Mouse (Mus musculus) lung, adult 2 months (tissue): ENCODE data around the gene Dpep1. TPM values are rescaled to one million over a fixed set of nuclear protein-coding genes. Genes with fewer than 3 reads are reported as not detected.
"Not testable (repeated sequence)": the region's sequence is repeated elsewhere in the genome, so short reads cannot be mapped to it uniquely, and the experiment has no call there.

Experiments
- DNase-seq: peaks from one replicate; pipeline ENCODE4 v3.0.0; 2022
- H3K4me1 ChIP-seq: fragments of 200-500 bp; 2 replicates; pipeline ENCODE4 v1.6.1; 2011; ENCODE audit warnings: low read length; ENCODE audit not compliant: control insufficient read depth, insufficient read depth
- H3K4me3 ChIP-seq: fragments of 200-500 bp; replicated peaks from 2 replicates; pipeline ENCODE3; 2011; ENCODE audit warnings: low read depth, mild to moderate bottlenecking, control low read depth, low read length; ENCODE audit errors: extremely low read depth
- CTCF ChIP-seq: fragments of 200-500 bp; IDR thresholded peaks from 2 replicates; pipeline ENCODE4 v1.5.1; 2011; ENCODE audit warnings: mild to moderate bottlenecking, low read length, control low read depth; ENCODE audit not compliant: insufficient read depth
- POLR2A ChIP-seq: fragments of 200-500 bp; IDR thresholded peaks from 2 replicates; pipeline ENCODE4 v1.6.1; 2011; ENCODE audit warnings: low read depth, mild to moderate bottlenecking, control low read depth, low read length, borderline replicate concordance; ENCODE audit errors: extremely low read depth
- WGBS: fragments of 180-500 bp; shearing (Covaris S2); methylation state at CpG from one replicate; pipeline ENCODE4 v1.1.7; 2018; 5-methylcytosine and 5-hydroxymethylcytosine counted together
- polyA plus RNA-seq: library from polyadenylated mRNA; depleted of rRNA; stranded (reverse); fragments of >200 nt; gene quantifications from 2 replicates; pipeline ENCODE4 v1.2.3, GENCODE M21; 2012

Gene Dpep1
- polyA plus RNA-seq, 1 experiment, result 267 TPM

GRCm38 (mm10) chr8:123156070-123156773 lies 29.8 kb upstream of the Dpep1 start:
- Histone ChIP-seq H3K4me1 (no peaks in the 10 kb centered on the region; the same call in 1 of the 2 replicates), H3K4me3 (no peak overlapping the region)
- no peak for DNase-seq
- TF ChIP-seq CTCF, result no peak
- no peak for TF ChIP-seq POLR2A
- 87% methylated on average over 9 of the region's 9 CpGs for WGBS

GRCm38 (mm10) chr8:123157888-123158465 lies 28.1 kb upstream of the Dpep1 start, which contains the start of gene Sult5a1:
TSS of gene Sult5a1 (minus strand) at chr8:123158315.
- 29% methylated on average over 13 of the region's 13 CpGs for WGBS
- no peak for TF ChIP-seq CTCF
- TF ChIP-seq POLR2A, result no peak
- Histone ChIP-seq H3K4me3 (peak within 1 kb of the TSS; percentile 44), H3K4me1 (no peaks in the 10 kb centered on the region; the same call in 1 of the 2 replicates)
- DNase-seq, result no peak

DNA sequence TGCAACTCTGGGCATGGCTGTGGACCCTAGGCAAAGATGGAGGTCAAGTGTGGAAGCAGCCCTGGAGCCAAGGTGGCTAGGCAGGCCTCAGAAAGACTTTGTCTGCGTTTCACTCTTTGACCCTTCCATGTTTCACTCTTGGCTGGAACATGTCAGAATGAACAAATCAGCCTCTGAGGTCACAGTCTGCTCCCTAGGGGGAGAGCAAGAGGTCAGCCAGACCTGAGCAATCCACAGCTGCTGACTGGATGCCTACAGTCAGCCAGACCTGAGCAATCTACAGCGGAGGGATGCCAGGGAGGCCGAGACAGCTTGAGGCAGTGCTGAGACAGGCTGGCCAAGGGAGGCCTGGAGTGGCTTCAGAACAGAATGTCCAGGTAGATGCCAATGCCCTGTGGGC lies 4.7 kb upstream of the Dpep1 start:
- TF ChIP-seq POLR2A (no peak), CTCF (no peak)
- Histone ChIP-seq H3K4me1 (no peaks in the 10 kb centered on the region), H3K4me3 (no peak overlapping the region)
- no peak for DNase-seq
- 51% methylated on average over 3 of the region's 3 CpGs for WGBS

DNA sequence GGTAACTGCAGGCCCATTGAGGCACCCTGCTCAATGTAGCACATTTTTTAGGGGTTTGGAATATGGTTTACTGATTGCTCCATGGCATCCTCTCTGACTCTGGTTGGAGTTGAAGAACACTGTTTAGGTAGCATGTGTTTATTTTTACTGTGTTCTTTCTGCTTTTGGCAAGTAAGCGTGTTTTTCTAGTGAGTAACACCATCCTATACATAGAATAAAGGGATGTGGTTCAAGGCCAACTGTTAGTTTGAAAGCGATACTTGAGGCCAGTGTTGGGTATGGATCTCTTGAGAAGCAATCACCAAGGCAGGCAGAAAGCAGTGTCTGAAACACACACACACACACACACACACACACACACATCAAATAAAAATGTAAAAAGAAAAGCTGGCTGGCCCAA lies 2.0 kb downstream of the Dpep1 start:
- DNase-seq, result no peak
- H3K4me1 ChIP-seq, result no peaks in the 10 kb centered on the region; the same call in 1 of the 2 replicates
- H3K4me3 ChIP-seq, result no peak overlapping the region
- WGBS, result 78% methylated on average over 2 of the region's 2 CpGs
- TF ChIP-seq POLR2A (no peak), CTCF (no peak)

DNA sequence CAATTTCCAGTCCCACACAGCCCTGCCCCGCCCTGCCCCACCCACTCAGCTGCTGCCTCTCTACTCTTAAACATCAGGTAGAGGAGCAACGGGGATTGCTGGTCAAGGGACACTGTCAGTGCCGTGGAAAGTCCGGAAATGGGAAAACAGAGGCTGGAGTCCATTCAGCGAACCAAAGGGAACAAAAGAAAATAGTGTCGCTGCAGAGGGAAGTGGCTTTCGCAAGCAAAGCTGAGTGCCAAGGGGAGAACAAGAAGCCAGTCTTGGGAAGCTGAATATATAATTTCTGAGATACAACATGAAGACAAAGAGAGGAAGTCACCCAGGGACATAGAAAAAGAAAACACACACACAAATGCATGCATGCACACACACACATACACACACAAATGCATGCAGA lies 2.8 kb downstream of the Dpep1 start:
- DNase-seq, result no peak
- WGBS, result 31% methylated on average over 7 of the region's 7 CpGs
- Histone ChIP-seq H3K4me1 (no peaks in the 10 kb centered on the region; the same call in 1 of the 2 replicates), H3K4me3 (no peak overlapping the region)
- TF ChIP-seq POLR2A (0 out of 2 replicates have a peak, but pooled peaks have one; percentile 2), CTCF (no peak)

DNA sequence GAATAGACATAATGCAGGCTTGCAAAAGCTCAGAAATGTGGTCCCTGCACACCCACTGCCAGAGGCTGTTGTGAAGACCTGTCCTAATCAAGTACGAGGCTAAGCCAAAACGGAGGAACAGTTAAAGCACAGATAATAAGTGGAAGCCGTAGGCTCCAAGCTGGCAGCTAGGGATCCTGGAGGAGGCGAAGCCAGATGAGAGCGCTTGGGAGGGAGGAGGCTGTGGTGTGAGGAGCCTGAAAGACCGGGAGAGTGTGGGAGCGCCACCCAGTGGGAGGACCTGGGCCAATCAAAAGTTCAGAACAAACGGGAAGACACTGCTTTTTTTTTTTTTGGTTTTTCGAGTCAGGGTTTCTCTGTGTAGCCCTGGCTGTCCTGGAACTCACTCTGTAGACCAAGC lies 4.6 kb downstream of the Dpep1 start:
- TF ChIP-seq CTCF, result peak; percentile 70
- TF ChIP-seq POLR2A, result no peak
- 3% methylated on average over 9 of the region's 9 CpGs for WGBS
- DNase-seq, result peak; percentile 58
- Histone ChIP-seq H3K4me1 (no peaks in the 10 kb centered on the region; the same call in 1 of the 2 replicates), H3K4me3 (no peak overlapping the region)

DNA sequence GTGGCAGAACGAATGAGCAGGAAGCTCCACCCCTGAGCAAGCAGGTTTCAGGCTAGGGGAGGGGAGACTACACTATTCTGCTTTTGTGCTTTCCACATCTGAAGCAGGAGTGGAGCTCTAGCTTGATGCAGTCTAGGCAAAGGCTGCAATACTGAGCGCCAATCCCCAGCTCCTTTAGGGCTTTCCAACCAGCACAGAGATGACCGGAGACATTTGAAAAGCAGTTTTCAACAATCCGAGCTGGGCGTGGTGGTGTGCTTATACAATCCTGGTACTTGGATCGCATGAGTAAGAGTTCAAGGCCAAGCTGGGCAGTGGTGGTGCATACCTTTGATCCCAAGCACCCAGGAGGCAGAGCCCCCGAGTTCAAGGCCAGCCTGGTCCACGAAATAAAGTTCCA lies 5.9 kb downstream of the Dpep1 start:
- no peak for DNase-seq
- Histone ChIP-seq H3K4me3 (no peak overlapping the region), H3K4me1 (no peaks in the 10 kb centered on the region; the same call in 1 of the 2 replicates)
- WGBS, result 42% methylated on average over 8 of the region's 8 CpGs
- no peak for TF ChIP-seq CTCF
- TF ChIP-seq POLR2A, result no peak

GRCm38 (mm10) chr8:123193771-123194170 lies 7.7 kb downstream of the Dpep1 start:
- Histone ChIP-seq H3K4me3 (no peak overlapping the region), H3K4me1 (no peaks in the 10 kb centered on the region; the same call in 1 of the 2 replicates)
- TF ChIP-seq CTCF, result no peak
- TF ChIP-seq POLR2A, result no peak
- WGBS, result 94% methylated on average over 9 of the region's 9 CpGs
- no peak for DNase-seq

GRCm38 (mm10) chr8:123197016-123197415 lies 11.0 kb downstream of the Dpep1 start:
- DNase-seq, H3K4me3 ChIP-seq, H3K4me1 ChIP-seq: not testable (repeated sequence)
- 71% methylated on average over 5 of the region's 5 CpGs for WGBS

- no peak for DNase-seq
- Histone ChIP-seq H3K4me1 (no peaks in the 10 kb centered on the region), H3K4me3 (no peak overlapping the region)
- WGBS, result 44% methylated on average over 14 of the region's 14 CpGs
- TF ChIP-seq POLR2A, result no peak
- TF ChIP-seq CTCF, result no peak
Observed at GRCm38 (mm10) chr8:123199864-123200263, 13.8 kb downstream of the Dpep1 start.

DNA sequence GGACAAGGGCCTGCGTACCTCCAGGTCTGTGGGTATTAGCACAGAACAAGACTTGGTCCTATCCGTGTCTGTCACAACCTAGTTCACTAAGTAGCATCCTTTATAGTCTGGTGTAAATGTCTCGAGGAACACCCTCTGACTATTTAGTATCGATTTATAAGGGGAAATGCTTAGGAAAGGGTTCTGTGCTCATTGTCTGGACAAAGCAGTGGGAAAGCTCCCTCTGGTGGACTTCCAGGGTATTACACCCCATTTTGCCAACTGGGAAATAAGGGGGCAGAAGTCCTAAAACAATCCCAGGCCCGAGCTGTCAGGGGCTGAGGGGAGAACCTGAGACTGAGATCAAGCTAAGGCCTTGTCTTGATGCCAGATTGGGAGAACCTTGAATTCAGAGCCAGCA lies 16.2 kb downstream of the Dpep1 start:
- H3K4me3 ChIP-seq, result no peak overlapping the region
- TF ChIP-seq CTCF (peak; percentile 64), POLR2A (no peak)
- H3K4me1 ChIP-seq, result no peaks in the 10 kb centered on the region
- DNase-seq, result peak; percentile 69
- 21% methylated on average over 5 of the region's 5 CpGs for WGBS
